Mouse (Mus musculus) liver (tissue): Measurements from ENCODE around the gene Rad54l.
A peak's percentile ranks its signal among the peaks of the same experiment; 100 is the strongest.

Experiments used
- DNase-seq: peaks from one replicate; pipeline ENCODE4 v3.0.0-alpha.2; 2020; ENCODE audit warnings: mixed read lengths

Rad54l gene

DNA sequence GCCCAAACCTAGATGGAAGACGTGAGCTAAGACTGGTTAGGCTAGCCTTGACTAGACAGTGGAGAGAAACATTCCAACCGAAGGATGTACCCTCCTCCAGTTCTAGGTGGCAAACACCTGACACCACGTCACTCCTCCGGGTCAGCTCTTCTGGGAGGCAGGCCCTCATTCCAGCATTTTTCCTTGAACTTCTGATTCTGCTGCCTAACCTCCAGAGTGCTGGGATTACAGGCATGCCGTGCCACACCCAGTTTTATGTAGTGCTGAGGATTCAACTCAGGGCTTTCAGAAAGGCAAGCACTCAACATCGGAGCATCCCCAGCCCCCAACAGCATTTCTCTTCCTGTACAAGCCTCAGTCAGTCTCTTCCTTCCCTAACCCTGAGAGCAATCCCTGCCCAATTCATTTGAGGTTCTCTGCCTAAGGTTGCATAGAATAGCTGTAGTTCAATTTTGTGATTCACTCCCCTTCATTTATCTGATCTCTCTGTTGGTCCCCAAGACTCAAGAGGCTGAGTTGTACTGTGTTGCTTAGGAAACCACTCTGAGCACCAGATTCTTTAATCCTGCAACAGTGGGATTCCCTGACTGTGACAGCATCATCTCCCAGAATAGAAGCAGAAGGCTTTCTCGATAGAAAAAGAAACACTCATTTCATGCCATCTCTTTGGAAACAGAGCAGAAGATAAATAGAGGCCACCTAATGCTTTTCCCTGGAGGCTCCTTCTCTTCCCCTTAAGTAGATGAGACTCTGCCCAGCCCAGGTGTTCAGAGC lies 17.5 kb upstream of the Rad54l start:
- DNase-seq: no peak

DNA sequence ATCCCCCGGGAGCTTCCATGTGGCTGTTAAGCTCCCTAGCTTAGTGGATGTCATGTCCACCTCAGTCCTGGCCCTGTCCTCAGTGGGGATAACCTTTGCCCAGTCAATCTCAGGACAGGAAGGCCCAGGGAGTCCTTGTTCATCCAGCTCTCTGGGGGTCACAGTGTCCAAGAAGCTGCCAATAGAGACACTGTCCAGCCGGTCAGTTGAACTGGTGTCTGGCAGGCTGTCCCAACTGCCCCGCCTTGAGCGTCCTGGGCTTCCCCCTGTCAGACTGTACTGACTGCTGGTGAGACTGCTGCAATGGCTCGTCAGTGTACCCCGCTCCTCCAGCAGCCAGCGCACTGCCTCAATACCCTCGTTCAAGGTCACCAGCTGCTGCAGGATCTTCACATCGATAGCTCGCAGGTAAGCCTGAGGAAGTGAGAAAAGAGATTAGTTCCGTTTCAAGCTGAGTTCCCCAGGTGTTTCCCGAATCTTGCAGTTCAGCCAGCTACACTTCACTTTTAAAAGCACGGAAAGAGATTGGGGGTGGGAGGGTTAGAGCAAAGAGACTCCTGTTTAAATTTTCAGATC lies 14.0 kb upstream of the Rad54l start:
- no peak for DNase-seq

DNA sequence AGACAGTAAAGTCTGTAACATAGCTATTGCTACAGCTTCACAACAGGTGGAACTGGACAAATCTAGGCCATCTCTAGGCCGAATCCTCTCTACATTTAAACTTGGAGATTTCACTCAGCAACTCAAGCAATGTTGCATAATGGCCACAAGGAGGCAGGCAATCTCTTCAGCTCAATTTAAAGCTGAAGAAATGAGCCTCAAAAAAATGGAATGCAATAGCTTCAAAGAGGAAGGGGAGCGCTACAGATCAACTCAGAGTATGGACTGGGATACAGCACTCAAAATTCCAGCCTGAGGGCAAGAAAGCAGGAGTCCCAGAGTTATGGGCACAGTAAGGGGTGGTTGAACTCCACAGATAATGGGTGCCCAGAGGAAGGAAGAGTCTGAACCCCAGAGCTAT lies 11.5 kb upstream of the Rad54l start:
- no peak for DNase-seq

DNA sequence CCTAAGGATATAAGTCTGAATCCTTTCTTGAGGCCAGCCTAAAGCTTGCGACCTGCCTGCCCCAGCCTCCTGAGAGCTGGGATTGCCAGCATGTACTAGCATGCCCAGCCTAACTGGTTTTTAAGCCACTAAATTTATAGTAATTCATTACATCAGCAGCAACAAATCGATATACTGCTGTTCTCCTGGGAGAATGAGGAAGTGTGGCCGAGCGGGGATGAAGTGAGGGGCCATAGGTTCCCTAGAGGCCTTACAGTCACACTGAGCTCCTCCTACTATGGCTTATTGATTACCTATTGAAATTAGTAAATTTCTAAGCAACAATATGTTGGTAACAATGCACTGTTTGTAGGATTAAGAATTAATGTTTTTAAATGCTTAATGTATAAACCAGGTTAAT lies 9.6 kb upstream of the Rad54l start:
- no peak for DNase-seq

DNA sequence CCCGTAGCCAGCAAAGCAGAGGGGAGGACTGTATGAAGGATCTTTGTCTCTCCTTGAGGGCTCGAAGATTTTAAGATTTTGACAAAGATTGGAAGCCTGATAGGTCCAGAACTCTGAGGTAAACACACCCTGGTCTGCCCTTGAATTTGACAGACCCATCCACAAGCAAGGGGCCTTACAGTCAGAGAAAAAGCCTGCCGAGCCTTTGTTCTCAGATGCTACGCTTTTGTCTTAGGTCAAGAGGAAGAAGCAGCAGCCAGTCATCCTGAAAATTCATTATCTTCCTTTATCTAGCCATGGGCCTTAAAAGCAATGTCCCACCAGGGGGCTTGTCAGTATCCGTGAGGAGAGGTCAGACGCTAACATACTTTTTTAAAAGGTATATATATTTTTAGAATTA lies 4.5 kb upstream of the Rad54l start:
- DNase-seq: no peak

DNA sequence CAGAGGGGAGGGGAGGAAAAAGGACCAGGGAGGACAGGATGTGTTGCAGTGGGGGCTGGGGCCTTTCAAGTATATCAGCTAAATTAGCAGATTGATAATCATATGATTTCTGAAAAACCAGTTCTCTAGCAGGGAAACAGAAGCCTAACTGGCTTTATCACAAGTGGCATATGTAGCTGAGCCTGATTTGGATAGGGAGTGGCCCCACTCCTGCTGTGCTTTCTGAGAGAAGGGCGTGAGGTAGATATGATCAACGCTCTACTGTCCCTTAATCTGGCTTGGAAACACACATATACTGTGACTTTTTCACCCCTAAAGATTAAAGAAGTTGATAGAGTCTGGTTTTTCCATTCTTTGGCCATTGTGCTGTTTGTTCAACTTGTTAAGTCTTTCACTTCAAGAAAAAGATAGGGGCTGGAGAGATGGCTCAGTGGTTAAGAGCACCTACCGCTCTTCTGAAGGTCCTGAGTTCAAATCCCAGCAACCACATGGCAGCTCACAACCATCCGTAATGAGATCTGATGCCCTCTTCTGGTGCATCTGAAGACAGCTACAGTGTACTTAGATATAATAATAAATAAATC lies 2.4 kb upstream of the Rad54l start:
- DNase-seq: peak; percentile 35

DNA sequence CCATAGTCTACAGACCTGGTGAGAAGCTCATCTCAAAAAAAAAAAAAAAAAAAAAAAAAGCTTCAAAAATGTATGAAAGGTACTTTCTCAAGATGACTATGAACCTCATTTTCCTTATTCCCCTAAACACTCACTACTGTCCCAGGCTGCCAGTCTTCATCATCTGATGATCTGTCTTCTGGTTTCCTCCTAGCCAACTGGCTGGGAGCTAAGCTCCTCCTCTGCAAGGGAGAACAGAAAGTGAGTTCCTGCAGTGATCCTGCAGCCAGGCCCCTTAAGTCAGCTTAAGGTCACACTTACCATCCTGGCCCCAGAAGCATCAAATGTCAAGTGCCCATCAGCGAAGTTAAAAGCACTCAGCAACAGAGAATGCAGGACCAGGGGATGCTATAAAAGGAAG lies 728 bp downstream of the Rad54l start:
- DNase-seq: peak; percentile 34

DNA sequence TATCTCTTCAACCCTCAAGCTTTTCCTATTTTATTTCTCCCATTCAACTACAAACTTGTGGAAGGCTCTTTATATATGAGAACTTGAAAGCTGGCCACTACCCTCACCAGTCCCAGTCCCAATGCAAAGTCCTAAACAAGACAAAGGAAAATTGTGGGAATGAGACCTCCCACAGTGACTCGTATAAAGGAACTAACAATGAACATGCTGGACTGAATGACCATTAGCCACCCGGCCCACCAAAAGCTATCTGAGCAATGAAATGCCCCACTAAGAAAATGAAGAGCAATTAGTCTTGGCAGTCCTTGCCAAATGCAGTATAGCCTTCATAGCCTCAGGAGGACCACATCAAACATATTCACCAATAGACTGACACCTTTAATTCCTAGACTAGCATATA lies 12.0 kb downstream of the Rad54l start:
- no peak for DNase-seq

DNA sequence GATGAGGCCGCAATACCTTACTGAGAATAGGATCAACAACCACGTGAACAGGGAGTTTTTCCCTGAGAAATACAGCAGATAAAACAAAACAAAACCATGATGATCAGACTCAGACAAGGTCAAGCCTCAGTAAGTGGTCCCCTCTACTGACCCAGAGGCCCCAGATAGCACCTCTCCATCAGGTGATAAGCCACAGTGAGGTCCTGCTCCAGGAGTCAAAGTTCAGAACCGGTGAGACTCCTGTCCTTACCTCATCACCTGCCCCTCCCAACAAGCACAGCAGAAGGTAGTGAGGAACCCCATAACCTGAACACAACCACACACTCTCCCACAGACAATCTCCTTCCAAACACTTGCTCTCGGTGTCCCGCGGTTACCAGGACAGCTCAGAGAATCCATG lies 12.8 kb downstream of the Rad54l start:
- no peak for DNase-seq

DNA sequence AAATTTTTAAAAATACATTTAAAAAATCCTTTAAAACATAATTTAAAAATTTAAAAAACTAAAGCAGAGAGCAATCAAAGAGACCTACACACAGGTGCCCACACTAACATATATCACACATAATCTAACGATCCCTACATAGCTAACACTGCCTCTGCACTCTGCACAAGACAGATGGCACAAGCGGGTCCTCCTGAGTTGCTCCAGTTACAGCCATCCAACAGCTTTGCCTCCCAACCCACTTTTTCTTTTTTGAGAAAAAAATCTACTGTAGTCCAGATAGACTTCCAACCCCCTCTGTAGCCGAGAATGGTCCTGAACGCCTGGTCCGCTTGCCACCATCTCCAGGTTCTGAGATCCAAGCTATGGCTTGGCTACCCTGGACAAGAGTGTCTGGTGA lies 18.2 kb downstream of the Rad54l start:
- DNase-seq: no peak

DNA sequence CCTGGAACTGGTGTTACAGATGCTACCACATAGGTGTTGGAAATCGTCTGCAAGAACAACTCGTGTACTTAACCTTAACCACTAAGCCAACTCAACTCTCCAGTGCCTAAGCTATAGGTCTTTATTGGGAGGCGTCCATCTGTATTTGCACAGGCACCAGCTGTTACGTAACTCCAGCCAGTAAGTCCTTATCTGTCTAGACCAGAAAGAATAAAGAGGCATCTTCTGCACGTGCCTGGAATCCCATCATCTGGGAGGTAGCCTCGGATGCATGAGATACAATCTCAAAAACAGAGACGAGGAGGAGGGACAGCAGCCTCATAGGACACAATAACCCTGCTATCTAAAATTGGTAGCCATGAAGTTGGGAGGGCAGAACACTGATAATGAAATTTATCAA lies 22.5 kb downstream of the Rad54l start:
- DNase-seq: peak; percentile 58

DNA sequence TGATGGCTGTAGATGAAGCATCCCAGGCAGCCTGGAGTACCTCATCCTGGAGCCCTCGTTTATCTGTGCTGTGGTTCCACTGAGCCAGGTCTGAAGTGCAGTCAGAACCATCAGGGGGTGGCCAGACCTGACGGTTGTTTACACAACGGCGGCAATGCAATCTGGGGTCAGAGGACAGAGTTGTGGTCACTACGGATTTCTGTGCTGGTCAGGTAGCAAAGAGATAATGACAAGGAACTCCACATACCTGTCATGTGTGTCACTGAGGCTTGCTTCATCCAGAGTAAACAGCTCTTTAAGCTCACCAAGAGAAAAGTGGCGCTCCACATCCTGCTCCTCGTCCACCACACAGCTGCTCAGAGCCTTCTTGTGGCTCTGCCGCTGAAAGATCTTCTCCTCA lies 26.3 kb downstream of the Rad54l start:
- DNase-seq: peak; percentile 33

DNA sequence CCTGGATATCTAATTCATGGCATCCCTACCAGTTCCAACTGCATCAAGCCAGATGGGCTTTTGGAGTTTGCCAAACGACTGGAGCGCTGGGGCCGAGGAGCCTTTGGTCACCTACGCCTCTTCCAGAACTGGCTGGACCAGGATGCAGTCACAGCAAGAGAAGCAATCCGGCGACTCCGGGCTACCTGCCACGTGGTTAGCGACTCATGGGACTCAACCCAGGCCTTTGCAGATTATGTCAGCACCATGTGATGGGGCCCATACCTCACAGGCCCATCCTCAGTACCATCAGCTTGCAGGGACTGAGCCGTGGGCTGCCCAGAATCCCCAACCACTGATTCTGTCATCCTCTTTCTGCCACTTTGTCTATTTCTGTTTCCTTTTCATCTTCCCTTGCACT lies 27.2 kb downstream of the Rad54l start:
- DNase-seq: no peak

DNA sequence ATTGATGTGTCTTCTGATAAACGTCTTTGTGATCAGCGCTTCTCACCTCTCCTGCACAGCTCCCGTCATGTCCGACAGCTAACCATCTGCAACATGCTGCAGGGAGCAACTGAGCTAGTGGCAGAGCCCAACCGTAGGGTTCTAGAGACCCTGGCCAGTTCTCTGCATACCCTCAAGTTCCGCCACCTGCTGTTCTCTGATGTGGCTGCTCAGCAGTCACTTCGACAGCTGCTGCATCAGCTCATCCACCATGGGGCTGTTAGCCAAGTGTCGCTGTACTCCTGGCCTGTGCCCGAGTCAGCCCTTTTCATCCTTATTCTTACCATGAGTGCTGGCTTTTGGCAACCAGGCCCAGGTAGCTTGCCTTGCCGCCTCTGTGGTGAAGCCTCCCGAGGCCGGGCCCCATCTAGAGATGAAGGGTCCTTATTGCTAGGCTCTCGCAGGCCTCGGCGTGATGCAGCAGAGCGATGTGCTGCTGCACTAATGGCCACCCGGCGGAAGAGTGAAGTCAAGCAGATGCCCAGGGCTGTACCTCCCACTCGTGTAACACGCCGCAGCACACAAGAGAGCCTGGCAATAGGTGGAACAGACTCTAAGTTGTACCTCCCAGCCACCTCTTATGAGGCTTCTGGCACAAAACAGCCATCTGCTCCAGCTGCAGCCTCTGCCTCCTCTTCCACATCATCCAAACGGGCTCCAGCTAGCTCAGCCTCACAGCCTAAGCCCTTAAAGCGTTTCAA lies 34.8 kb downstream of the Rad54l start:
- DNase-seq: no peak

DNA sequence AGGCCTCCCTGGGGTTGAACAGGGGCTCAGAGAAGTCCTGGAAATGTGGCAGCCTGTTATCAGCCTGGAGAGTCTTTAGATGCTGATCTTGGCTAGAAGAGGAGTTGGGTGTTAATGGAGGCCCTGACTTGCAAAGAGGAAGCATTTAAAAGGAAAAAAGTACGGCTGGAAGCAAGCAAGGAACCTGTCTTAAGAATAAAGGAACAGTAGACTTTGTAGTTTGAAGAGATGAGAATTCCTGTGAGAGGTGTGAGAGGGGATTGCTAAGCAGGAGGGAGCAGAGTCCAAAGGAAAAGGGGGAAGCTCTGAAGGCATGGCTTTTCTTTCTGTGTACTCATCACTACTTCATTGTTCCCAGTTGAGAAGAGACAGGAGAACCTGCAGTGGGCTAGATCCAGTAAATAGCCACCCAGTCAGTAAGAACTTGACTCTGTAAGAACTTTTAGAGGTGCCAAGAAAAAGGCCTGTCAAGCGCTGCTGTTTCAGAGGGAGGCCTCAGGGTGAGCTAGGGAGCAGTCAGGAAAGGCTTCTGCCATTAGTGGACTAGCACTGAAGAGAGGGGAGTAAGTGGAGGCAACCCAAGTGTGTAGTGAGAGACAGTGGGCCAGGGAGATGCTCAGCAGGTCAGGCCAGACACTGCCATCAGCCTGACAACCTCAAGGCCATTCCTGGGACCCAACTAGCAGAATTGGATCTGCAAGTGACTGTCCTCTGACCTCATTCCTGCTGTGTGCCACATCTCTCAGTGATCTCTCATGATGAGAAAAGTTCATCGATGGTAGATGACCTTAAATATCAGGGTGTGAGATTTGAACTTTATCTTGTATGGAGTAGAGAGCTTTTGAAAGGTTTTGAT lies 46.0 kb downstream of the Rad54l start:
- DNase-seq: no peak

DNA sequence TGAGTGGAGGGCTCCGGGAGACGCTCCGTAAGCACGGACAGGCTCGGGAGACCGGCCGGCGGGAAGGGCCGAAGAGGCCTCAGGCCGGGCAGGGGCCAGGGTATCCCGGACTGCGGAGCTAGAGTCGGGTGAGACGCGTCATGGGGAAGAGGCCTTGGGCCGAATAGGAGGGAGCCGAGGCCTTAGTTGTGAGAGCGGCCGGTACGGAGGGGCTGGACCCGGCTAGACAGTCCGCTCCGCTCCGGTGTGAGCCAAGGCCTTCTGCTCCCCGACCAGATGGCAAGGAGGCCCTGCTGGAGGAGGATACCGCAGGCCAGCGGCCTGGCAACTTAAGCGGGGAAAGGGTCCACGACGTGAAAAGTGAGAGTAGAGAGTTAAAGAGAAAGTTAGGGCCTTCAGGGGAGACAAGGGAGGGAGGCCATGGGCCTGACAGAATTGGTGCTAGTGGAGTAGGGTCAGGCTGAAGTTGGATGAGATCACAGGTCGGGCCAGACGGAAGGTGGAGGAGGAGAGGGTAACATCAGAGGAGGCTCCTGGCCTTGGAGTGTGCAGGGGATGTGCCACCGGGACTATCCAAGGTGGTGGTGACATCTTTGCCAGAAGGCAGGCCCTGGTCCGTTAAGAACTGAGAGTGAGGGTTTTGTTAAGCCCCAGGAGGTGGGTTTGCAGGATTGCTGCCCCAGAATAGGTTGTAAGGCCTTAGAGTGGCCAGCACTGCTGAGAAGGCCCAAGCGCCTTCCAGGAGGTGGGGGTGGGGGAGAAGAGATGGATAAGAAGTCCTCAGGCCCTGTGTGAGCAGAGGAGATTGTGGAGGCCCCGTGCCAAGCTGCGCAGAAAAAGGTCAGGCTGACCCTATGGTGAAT lies 46.9 kb downstream of the Rad54l start:
- peak; percentile 62 for DNase-seq

DNA sequence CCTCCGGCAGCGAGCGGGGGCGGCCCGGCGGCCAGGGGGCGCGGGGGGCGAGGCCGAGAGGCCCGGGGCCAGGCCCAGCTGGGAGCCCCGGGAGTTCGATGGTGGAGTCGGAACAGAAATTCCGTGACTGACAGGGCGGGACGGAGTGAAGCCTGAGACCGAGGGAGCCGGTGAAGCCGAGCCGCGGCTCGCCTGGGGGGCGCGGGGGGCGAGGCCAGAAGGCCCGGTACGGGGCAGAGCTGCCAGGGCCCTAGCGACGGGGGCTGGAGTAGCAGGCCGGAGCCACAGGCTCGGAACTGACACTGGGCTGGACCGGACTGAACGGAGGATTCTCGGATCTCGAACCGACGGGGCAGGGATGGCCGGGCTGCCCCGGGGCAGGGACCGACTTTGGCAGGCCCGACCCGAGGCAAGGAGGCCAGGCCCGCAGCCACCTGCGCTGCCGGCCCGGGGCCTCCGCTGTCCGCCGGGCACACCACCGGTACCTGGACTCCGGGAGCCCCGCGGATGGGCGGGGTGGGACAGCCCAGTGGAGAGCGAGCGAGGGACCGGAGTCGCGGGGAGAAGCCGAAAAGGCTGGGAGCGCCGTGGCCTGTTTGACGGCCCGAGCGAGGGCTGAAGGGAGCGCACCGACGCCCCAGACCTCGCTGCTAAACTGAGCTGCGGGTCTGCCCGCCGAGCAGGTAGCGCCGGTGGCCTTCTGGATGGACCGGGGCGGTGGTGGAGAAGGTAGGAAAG lies 47.7 kb downstream of the Rad54l start:
- peak; percentile 76 for DNase-seq

DNA sequence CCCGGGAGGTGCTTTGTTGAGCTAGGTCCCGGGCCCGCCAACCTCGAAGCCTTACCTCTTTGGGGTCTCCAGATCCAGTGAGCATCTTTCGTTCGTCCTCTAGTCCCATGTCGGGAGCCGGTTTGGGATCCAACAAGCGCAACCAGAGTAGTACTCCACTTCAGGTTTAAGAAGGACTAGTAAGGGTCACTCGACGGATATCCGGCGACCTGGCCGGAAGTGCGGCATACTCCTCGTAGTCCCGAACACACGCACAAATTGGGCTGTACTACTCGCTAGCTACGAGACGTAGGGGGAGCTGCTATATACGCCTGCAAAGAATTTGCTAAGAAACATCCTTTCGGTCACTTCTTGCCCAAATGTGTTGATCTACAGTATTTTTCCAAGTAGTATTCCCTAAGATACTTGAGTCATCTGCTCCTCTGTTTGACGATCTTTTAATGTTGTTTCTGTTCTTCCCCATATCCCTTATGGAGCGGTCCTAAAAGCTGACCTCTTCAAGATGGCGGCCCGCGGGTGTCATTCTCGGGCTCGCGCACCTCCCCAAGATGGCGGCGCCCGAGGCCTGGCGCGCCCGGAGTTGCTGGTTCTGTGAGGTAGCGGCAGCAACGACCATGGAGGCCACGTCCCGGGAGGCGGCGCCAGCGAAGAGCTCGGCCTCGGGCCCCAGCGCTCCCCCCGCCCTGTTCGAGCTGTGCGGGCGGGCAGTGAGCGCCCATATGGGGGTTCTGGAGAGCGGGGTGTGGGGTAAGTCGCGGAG lies 48.4 kb downstream of the Rad54l start, which contains the start of the genes Uqcrh and Lrrc41:
TSS of gene Uqcrh (minus strand) at position 211 of the 760 bp plus-strand sequence.
TSS of gene Lrrc41 (plus strand) at position 409 of the 760 bp plus-strand sequence.
- DNase-seq: peak; percentile 96

DNA sequence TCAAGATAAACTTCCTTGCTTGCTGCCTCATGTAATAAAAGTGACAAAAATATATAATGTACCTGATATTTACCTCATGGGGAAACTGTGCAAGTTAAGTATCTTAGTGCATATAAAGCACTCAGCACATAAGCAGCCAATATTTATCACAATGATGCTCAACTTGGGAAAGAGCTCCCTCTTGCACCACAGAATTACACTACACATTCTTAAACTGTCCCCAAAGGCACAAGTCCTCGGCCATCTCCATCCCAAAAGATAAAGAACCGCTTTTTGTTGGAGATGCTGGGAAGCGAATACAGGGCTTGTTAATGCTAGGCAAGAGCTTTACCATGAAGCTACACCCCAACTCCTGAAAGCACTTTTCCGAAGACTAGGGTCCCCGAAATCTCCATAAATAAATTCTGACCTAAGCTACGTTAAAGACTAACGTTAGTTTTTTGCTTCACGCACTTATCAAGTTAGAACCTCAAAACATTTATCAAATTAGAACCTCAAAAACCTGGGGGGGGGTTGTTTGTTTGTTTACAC lies 49.3 kb downstream of the Rad54l start:
- no peak for DNase-seq

DNA sequence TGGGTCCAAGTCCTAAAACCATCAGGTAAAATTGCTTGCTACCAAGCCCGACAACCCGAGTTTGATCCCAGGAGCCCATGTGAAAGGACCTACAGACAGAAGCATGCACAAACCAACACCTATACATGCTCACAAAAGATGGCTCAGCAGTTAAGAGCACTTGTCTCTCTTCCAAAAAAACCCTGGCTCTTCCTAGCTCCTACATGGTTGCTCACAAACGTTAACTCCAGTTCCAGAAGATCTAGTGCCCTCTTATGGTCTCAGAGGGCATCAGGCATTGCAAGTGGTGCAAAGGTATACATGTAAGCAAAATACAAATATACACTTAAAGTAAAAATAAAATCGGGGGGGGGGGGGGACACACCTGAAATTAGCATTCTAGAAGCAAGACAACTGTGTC lies 50.3 kb downstream of the Rad54l start:
- DNase-seq: no peak
